Mouse (Mus musculus) lung, adult 2 months (tissue): ENCODE data around the gene Cmas. TPM values are rescaled to one million over a fixed set of nuclear protein-coding genes. Genes with fewer than 3 reads are reported as not detected.

Experiments used
- DNase-seq: peaks from one replicate; pipeline ENCODE4 v3.0.0; 2022
- H3K4me1 ChIP-seq: fragments of 200-500 bp; 2 replicates; pipeline ENCODE4 v1.6.1; 2011; ENCODE audit warnings: low read length; ENCODE audit not compliant: control insufficient read depth, insufficient read depth
- H3K4me3 ChIP-seq: fragments of 200-500 bp; replicated peaks from 2 replicates; pipeline ENCODE3; 2011; ENCODE audit warnings: low read depth, mild to moderate bottlenecking, control low read depth, low read length; ENCODE audit errors: extremely low read depth
- CTCF ChIP-seq: fragments of 200-500 bp; IDR thresholded peaks from 2 replicates; pipeline ENCODE4 v1.5.1; 2011; ENCODE audit warnings: mild to moderate bottlenecking, low read length, control low read depth; ENCODE audit not compliant: insufficient read depth
- POLR2A ChIP-seq: fragments of 200-500 bp; IDR thresholded peaks from 2 replicates; pipeline ENCODE4 v1.6.1; 2011; ENCODE audit warnings: low read depth, mild to moderate bottlenecking, control low read depth, low read length, borderline replicate concordance; ENCODE audit errors: extremely low read depth
- WGBS: fragments of 180-500 bp; shearing (Covaris S2); methylation state at CpG from one replicate; pipeline ENCODE4 v1.1.7; 2018; 5-methylcytosine and 5-hydroxymethylcytosine counted together
- polyA plus RNA-seq: library from polyadenylated mRNA; depleted of rRNA; stranded (reverse); fragments of >200 nt; gene quantifications from 2 replicates; pipeline ENCODE4 v1.2.3, GENCODE M21; 2012

The Cmas gene
- polyA plus RNA-seq, 1 experiment = 12.3 TPM

DNA sequence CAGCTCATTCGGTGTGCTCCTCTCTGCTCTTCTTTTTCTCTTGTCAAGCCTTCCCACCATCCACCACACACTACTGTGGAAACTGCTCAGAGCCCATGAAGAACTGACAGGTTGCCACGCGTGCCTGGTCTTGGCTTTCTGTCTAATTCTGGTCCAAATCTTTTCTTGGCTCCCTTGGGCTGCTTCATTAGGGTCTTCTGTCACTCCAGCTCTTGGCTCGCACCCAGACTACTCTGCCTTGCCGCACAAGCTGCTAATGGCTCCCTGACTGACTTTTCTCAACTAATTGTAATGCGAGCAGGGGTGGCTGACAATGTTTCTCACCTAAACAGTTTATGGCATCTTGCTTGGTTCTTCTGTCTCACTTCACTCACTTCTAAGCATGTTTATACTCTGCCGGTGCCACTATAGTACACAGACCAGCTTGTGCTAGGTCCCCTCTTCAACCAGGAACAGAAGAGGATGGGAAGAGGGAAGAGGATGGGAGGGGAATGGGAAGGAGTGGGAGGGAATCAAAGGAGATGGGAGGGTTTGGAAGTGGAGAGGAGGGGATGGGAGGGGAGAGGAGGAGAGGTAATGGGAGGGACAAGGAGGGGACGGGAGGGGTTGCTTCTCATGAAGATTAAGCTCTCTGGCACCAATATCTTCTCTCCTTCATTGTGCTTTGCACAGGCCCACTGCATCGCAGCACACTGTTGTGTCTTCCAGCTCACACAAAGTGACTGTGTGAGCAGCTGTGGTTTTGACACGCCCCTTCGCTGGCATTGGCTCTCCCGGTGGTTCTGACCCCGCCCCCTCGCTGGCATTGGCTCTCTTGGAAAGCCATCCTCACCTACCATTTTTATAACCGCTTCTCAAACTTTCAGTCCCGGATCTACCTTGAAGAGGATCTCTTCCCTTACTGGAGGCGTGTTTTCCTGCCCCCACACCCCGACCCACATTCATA is 31.8 kb downstream of the Cmas start:
- WGBS = 47% methylated on average over 18 of the region's 18 CpGs
- no peaks in the 10 kb centered on the region for H3K4me1 ChIP-seq
- TF ChIP-seq CTCF = no peak
- no peak for TF ChIP-seq POLR2A
- H3K4me3 ChIP-seq = peak overlapping the region; percentile 3
- peak; percentile 26 for DNase-seq

DNA sequence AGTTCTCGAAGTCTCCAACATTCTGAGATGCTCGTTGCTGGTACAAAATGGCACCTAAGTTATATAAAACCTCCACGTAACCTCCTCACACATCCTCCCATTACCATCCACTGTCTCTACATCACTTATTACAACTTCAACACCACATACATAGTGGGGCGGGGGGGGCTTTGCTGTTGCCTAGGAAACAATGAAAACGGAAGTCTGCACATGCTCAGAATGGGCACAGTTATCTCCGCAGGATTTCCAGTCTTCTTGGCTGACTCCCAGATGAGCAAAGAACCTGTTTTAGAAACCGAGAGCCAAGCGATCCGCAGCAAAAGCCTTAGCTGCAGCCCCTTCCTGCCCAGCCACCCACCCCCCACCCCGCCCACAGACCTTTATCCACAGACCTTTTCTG is 33.2 kb downstream of the Cmas start:
- 82% methylated on average over 10 of the region's 10 CpGs for WGBS
- H3K4me3 ChIP-seq = no peak overlapping the region
- TF ChIP-seq POLR2A = no peak
- TF ChIP-seq CTCF = no peak
- no peaks in the 10 kb centered on the region for H3K4me1 ChIP-seq
- no peak for DNase-seq

DNA sequence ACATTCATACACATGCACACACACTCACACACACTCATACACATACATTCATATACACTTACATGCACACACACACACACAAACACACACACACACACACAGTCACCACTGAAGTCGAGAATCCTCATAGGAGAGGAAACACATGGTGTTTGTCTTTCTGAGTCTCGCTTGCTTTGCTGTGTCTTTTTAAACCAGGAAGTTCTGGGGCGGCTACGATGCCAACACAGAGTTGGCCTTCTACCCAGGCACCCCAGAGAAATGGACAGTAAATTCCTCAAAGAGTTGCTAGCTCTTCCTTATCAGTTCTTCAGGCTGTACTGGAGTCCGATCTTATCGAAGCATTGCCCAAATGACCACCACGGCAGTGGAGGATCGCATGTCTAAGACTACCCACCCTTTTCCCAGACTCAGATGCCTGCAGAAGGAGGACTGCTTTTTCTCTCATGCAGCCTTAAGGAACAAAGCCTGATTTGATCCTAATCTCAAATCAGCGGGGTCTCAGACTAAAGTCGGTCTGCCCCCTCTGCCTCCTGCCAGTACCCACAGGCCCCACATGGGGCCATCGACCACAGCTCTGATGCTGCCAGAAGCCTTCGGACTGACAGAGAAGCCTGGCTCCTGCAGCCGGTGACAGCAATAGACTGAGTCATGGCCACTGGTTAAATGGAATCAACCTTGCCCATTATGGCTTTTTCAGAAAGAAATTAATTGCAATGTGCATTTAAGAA is 35.9 kb downstream of the Cmas start:
- TF ChIP-seq POLR2A (no peak), CTCF (no peak)
- WGBS = 36% methylated on average over 13 of the region's 13 CpGs
- H3K4me3 ChIP-seq = no peak overlapping the region
- no peaks in the 10 kb centered on the region; the same call in 1 of the 2 replicates for H3K4me1 ChIP-seq
- DNase-seq = no peak

DNA sequence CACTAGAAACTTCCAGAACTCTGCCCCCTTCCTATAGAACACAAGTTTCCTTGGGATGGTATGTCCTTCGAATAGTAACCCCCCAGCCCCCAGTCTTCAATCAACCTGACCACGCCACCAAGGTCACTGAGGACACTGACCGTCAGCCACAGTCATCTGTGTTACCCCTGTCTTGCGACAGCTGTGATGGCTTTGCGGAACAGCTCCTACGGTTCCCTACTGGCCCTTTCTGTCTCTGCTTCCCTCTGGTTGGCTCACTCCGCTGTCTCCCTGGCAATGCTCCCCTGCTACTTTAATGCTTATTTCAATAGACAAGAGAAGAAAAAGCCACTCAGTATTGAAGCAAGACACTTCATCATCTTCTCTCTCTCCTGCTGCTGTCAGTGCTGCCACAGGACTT is 37.0 kb downstream of the Cmas start:
- H3K4me1 ChIP-seq = no peaks in the 10 kb centered on the region; the same call in 1 of the 2 replicates
- TF ChIP-seq CTCF = no peak
- no peak for TF ChIP-seq POLR2A
- 52% methylated on average over 7 of the region's 7 CpGs for WGBS
- H3K4me3 ChIP-seq = no peak overlapping the region
- no peak for DNase-seq

DNA sequence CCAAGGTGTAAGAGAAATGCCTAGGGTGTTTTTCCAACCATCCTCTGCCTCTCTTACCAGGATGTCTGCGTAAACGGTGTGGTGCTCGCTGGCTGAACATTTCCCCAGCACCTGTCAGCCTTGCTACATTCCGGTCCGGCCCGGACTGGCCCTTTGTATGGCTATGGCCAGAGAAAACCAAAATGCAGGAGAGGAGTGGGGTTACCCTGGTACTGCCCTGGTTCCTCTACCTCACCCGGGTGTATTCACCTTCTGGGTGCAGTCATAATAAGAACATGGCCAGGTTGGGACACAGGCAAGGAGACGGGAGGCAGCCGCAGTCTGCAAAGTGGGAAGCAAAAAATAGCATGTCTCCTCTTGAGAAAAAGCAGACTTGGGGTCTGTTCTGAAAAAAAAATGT is 38.6 kb downstream of the Cmas start:
- H3K4me3 ChIP-seq = no peak overlapping the region
- no peak for DNase-seq
- no peak for TF ChIP-seq CTCF
- no peak for TF ChIP-seq POLR2A
- 69% methylated on average over 9 of the region's 9 CpGs for WGBS
- H3K4me1 ChIP-seq = no peaks in the 10 kb centered on the region; the same call in 1 of the 2 replicates

DNA sequence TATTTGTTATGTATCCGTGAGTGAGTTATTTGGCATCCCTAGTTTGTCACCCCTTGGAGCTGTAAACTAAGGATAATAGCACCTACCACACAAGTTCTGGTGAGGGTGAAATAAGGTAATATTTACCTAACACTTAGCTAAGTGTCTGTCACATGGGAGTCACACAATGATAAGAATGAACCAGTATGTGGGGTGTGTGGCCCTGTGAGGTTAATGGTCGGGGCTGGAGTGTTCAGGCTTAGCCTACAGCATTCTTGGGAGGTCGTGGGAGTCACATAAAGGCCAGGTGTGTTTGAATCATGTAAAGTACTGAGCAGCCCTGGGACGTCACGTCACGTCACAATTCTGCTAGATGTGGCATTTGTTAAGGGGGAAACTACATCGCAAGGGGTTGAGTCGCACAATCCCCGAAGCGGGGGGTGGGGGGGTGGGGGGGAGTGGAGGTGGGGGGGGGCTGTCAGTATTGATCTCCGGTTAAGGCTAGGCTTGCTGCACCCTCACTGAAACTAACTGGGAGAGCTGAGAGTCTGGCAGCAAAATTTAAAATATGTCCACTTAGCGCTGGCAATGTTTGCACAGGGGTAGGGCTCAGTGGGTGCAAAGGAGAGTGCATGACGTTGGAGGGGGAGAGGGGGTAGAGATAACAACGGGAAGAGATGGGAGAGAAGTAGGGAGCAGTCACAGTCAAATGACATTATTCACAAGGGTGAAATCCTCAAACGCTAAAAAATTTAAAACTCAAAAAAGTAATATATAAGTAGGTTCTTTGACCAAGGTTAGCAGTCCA is 39.4 kb downstream of the Cmas start:
- WGBS = 42% methylated on average over 15 of the region's 15 CpGs
- H3K4me1 ChIP-seq = no peaks in the 10 kb centered on the region; the same call in 1 of the 2 replicates
- TF ChIP-seq CTCF (no peak), POLR2A (no peak)
- peak; percentile 29 for DNase-seq
- H3K4me3 ChIP-seq = no peak overlapping the region

DNA sequence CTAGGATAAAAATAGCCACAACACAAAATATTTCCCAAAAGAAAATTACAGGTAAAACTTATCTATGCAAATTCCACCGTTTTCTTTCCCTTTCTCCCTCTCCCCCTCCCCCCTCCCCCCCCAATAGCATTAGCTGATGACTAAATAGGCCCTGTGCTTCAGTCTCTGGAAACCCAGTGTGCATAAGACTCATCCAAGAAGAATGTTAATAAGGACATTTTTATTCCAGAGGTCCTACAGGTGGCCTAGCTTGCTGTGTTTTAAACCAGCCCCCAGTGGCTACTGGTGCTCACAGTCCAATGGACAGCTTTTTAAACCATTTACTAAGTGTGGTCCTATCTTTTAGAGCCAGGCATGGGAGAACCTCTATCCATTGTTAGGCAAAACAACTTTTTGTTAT is 41.5 kb downstream of the Cmas start:
- Histone ChIP-seq H3K4me1 (no peaks in the 10 kb centered on the region; the same call in 1 of the 2 replicates), H3K4me3 (no peak overlapping the region)
- no peak for DNase-seq
- TF ChIP-seq CTCF = no peak
- TF ChIP-seq POLR2A = no peak
- WGBS = 55% methylated on average over 1 of the region's 1 CpGs

- Histone ChIP-seq H3K4me3 (no peak overlapping the region), H3K4me1 (no peaks in the 10 kb centered on the region; the same call in 1 of the 2 replicates)
- TF ChIP-seq POLR2A = no peak
- no peak for TF ChIP-seq CTCF
- DNase-seq = no peak
- 82% methylated on average over 9 of the region's 9 CpGs for WGBS
Measured at GRCm38 (mm10) chr6:142798837-142799236, 42.4 kb downstream of the Cmas start.
